Mouse (Mus musculus) frontal cortex, postnatal 14 days (tissue): ENCODE results near the gene Snx5.
A peak's percentile ranks its signal among the peaks of the same experiment; 100 is the strongest.

Source experiments
- DNase-seq, 2 experiments: peaks; one replicate each; pipeline ENCODE4 v3.0.0; 2022; ENCODE audit warnings: low spot score in 2 of 2

The Snx5 gene

GRCm38 (mm10) chr2:144267004-144267730 lies 3.5 kb downstream of the Snx5 start:
- no peak for DNase-seq

- no peak for DNase-seq
Observed at GRCm38 (mm10) chr2:144265916-144266683, 4.6 kb downstream of the Snx5 start.

GRCm38 (mm10) chr2:144265120-144265488 lies 5.6 kb downstream of the Snx5 start:
- no peak for DNase-seq

- DNase-seq = no peak
Observed at GRCm38 (mm10) chr2:144264398-144265119, 6.1 kb downstream of the Snx5 start.

- DNase-seq = no peak
Observed at GRCm38 (mm10) chr2:144262837-144263236, 7.9 kb downstream of the Snx5 start.

GRCm38 (mm10) chr2:144250111-144250510 lies 20.6 kb downstream of the Snx5 start:
- DNase-seq = no peak

- DNase-seq = no peak
Observed at GRCm38 (mm10) chr2:144248613-144249376, 21.9 kb downstream of the Snx5 start.

- peak in 1 of 2 experiments; percentile 28 for DNase-seq
Observed at GRCm38 (mm10) chr2:144247337-144247978, 23.2 kb downstream of the Snx5 start.

- DNase-seq = no peak
Observed at GRCm38 (mm10) chr2:144246270-144246669, 24.4 kb downstream of the Snx5 start.

- no peak for DNase-seq
Observed at GRCm38 (mm10) chr2:144245464-144245863, 25.2 kb downstream of the Snx5 start.

- DNase-seq = no peak
Observed at GRCm38 (mm10) chr2:144240095-144240899, 30.4 kb downstream of the Snx5 start.

GRCm38 (mm10) chr2:144239318-144239717 lies 31.4 kb downstream of the Snx5 start:
- no peak for DNase-seq

- no peak for DNase-seq
Observed at GRCm38 (mm10) chr2:144238341-144238740, 32.4 kb downstream of the Snx5 start.

- DNase-seq = no peak
Observed at GRCm38 (mm10) chr2:144236791-144237584, 33.7 kb downstream of the Snx5 start.

GRCm38 (mm10) chr2:144235776-144236175 lies 34.9 kb downstream of the Snx5 start:
- DNase-seq = no peak

- DNase-seq = no peak
Observed at GRCm38 (mm10) chr2:144233534-144233933, 37.2 kb downstream of the Snx5 start.

GRCm38 (mm10) chr2:144231115-144231514 lies 39.6 kb downstream of the Snx5 start:
- DNase-seq = no peak

- no peak for DNase-seq
Observed at GRCm38 (mm10) chr2:144230498-144230897, 40.2 kb downstream of the Snx5 start.

GRCm38 (mm10) chr2:144229647-144230046 lies 41.1 kb downstream of the Snx5 start:
- DNase-seq = no peak
